Mouse (Mus musculus) forebrain, postnatal 0 days (tissue): Measurements from ENCODE around the gene Wfdc5. TPM values are rescaled to one million over a fixed set of nuclear protein-coding genes. Genes with fewer than 3 reads are reported as not detected.

ENCODE experiments used
- ATAC-seq: fragments of 200-750 bp; cut with Nextera tagmentation; 2 replicates; pipeline ENCODE4 v1.8.0; 2017; ENCODE audit warnings: mild to moderate bottlenecking, moderate library complexity
- DNase-seq: peaks from one replicate; pipeline ENCODE4 v3.0.0-alpha.2; 2015
- H3K27ac ChIP-seq: fragments of 300-500 bp; sonication (generic); 2 replicates; pipeline ENCODE4 v1.5.1; 2014; ENCODE audit warnings: low read depth, mild to moderate bottlenecking, antibody characterized with exemption, low read length, moderate library complexity, mixed read lengths
- H3K27me3 ChIP-seq: fragments of 300-500 bp; sonication (generic); 2 replicates; pipeline ENCODE4 v1.6.1; 2014; ENCODE audit warnings: mild to moderate bottlenecking, low read length, mixed read lengths; ENCODE audit not compliant: insufficient read depth
- H3K36me3 ChIP-seq: fragments of 300-500 bp; sonication (generic); 2 replicates; pipeline ENCODE4 v1.6.1; 2014; ENCODE audit warnings: mild to moderate bottlenecking, moderate library complexity; ENCODE audit not compliant: insufficient read depth
- H3K4me1 ChIP-seq: fragments of 300-500 bp; sonication (generic); 2 replicates; pipeline ENCODE4 v1.6.1; 2014; ENCODE audit warnings: antibody characterized with exemption; ENCODE audit not compliant: insufficient read depth
- H3K4me2 ChIP-seq: fragments of 300-500 bp; sonication (generic); 2 replicates; pipeline ENCODE4 v1.6.1; 2014; ENCODE audit warnings: low read depth, mild to moderate bottlenecking, moderate library complexity
- H3K4me3 ChIP-seq: fragments of 300-500 bp; sonication (generic); 2 replicates; pipeline ENCODE4 v1.5.1; 2014; ENCODE audit warnings: low read depth, low read length, mixed read lengths
- H3K9ac ChIP-seq: fragments of 300-500 bp; sonication (generic); 2 replicates; pipeline ENCODE4 v1.6.1; 2014; ENCODE audit warnings: mild to moderate bottlenecking
- H3K9me3 ChIP-seq: fragments of 300-500 bp; sonication (generic); 2 replicates; pipeline ENCODE4 v1.6.1; 2016; ENCODE audit warnings: low read length
- CTCF ChIP-seq: sonication (generic); IDR thresholded peaks from 2 replicates; pipeline ENCODE4 v1.5.1; 2016; ENCODE audit warnings: antibody characterized with exemption, control low read depth, low read depth
- WGBS: fragments of 180-500 bp; shearing (Covaris S2); extraction: QIAGEN DNeasy Blood & Tissue Kit; methylation state at CpG from one replicate; pipeline ENCODE4 v1.1.7; 2014; 5-methylcytosine and 5-hydroxymethylcytosine counted together
- polyA plus RNA-seq: library from polyadenylated mRNA; unstranded; fragments of >200 nt; fragmentation: Nextera tagmentation; extraction: Ambion mirVana; gene quantifications from 2 replicates; pipeline ENCODE4 v1.2.1, GENCODE M21; 2015
- total RNA-seq: library from RNA; depleted of rRNA; stranded (reverse); fragments of >200 nt; gene quantifications from 2 replicates; pipeline ENCODE4 v1.2.3, GENCODE M21; 2014

The Wfdc5 gene
- total and polyA plus RNA-seq, 2 experiments from 2014 or later, result not detected

- TF ChIP-seq CTCF, result no peak
- Histone ChIP-seq H3K27ac (no peak within 1 kb of the TSS), H3K4me3 (no peak within 1 kb of the TSS), H3K36me3 (no peaks in the 10 kb centered on the region), H3K27me3 (no peaks in the 10 kb centered on the region), H3K4me2 (no peak within 1 kb of the TSS), H3K9me3 (no peaks in the 10 kb centered on the region), H3K9ac (no peak within 1 kb of the TSS), H3K4me1 (no peaks in the 10 kb centered on the region)
- no peak for DNase-seq
- no peak for ATAC-seq
- WGBS, result 82% methylated on average over 20 of the region's 20 CpGs
Measured at GRCm38 (mm10) chr2:164199626-164200327, 17.2 kb upstream of the Wfdc5 start, which contains the start of gene Wfdc15a. Gene Wfdc15a (minus strand): TSS chr2:164200130.

GRCm38 (mm10) chr2:164196700-164196990 lies 14.1 kb upstream of the Wfdc5 start:
- Histone ChIP-seq H3K27ac (no peak overlapping the region), H3K4me2 (no peak overlapping the region), H3K36me3 (no peaks in the 10 kb centered on the region), H3K9me3 (no peaks in the 10 kb centered on the region), H3K9ac (no peak overlapping the region), H3K27me3 (no peaks in the 10 kb centered on the region), H3K4me1 (no peaks in the 10 kb centered on the region), H3K4me3 (no peak overlapping the region)
- ATAC-seq, result no peak
- DNase-seq, result no peak
- no peak for TF ChIP-seq CTCF
- WGBS, result 85% methylated on average over 5 of the region's 5 CpGs

DNA sequence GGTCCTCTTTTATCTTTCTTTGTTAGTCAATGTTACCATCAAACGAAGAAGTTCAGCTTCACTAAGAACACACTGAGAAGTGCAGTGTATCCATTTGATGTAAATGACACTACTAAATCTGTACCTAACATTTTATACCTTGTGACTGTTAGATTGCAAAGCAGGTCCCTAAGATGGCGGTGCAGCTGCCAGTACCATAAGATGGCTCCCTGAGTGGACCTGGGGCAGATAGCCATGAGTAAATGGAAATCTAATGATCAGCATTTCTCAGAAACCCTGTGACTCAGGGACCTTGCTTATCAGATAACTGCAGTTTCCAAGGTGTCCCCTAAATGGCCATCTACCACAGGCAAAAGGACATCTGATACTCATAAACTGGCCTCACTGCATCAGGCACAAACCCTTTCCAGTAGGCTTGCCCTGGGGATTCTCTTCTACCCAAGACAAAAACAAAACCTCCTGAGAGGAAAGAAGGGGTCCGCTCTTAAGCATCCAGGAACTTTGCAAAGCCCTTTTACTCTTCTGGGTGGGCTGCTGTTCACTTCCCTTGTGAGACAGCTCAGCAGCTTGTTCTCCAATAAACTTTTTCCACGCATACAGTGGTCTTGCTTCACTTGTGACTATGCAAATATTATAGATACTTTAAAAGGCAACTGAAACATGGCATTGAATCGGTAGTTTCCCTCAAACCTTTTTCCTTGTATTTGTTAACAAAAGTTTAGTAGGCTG lies 13.6 kb upstream of the Wfdc5 start:
- Histone ChIP-seq H3K36me3 (no peaks in the 10 kb centered on the region), H3K9ac (no peak overlapping the region), H3K4me2 (no peak overlapping the region), H3K4me1 (no peaks in the 10 kb centered on the region), H3K27ac (no peak overlapping the region), H3K27me3 (no peaks in the 10 kb centered on the region), H3K9me3 (no peaks in the 10 kb centered on the region), H3K4me3 (no peak overlapping the region)
- no peak for DNase-seq
- WGBS, result 95% methylated on average over 5 of the region's 5 CpGs
- ATAC-seq, result no peak
- no peak for TF ChIP-seq CTCF

DNA sequence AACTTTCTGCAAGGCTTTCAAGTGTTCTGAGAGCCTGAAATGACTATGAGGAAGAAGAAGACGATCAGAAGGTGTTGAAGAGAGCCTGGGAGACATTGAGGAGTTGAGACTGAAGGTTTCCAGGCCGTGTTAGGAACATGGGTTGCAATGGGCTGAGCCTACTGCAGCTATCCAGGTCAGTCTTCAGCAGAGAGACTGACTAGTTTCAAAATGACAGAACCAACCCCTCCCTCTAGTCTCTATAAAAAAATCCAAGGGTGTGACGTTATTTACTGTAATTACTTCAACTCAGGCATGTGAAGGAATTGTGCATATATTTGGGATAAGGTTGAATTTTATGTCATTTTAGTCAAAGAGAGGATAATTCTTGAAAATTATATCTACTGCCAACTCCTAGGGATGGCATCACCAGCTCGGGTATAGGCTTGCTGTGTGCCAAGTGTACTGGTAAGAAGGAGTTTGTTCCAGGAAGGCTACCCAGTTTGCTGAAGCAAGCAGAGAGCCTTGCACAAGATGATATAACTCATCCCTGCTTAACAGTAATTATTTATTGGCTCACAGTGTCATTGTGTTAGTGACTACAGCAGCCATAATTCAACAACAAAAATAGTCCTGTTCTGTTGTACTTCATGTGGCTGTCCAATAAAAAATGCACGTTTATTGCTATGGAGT lies 12.6 kb upstream of the Wfdc5 start:
- no peak overlapping the region for H3K4me3 ChIP-seq
- ATAC-seq (no peak), DNase-seq (no peak)
- no peaks in the 10 kb centered on the region for H3K9me3 ChIP-seq
- H3K9ac ChIP-seq, result no peak overlapping the region
- H3K4me2 ChIP-seq, result no peak overlapping the region
- H3K36me3 ChIP-seq, result no peaks in the 10 kb centered on the region
- WGBS, result 79% methylated on average over 5 of the region's 5 CpGs
- H3K27ac ChIP-seq, result no peak overlapping the region
- no peaks in the 10 kb centered on the region for H3K27me3 ChIP-seq
- H3K4me1 ChIP-seq, result no peaks in the 10 kb centered on the region
- no peak for TF ChIP-seq CTCF

GRCm38 (mm10) chr2:164192279-164192678 lies 9.7 kb upstream of the Wfdc5 start:
- H3K4me3 ChIP-seq, result no peak overlapping the region
- no peak overlapping the region for H3K27ac ChIP-seq
- no peak for ATAC-seq
- H3K36me3 ChIP-seq, result no peaks in the 10 kb centered on the region
- H3K9me3 ChIP-seq, result no peaks in the 10 kb centered on the region
- no peaks in the 10 kb centered on the region for H3K27me3 ChIP-seq
- no peaks in the 10 kb centered on the region for H3K4me1 ChIP-seq
- TF ChIP-seq CTCF, result no peak
- DNase-seq, result no peak
- no peak overlapping the region for H3K4me2 ChIP-seq
- no peak overlapping the region for H3K9ac ChIP-seq

GRCm38 (mm10) chr2:164190576-164190975 lies 8.0 kb upstream of the Wfdc5 start, which contains the start of gene Wfdc12:
Gene Wfdc12 (minus strand): TSS chr2:164190608.
- Histone ChIP-seq H3K4me1 (no peaks in the 10 kb centered on the region), H3K9me3 (no peaks in the 10 kb centered on the region), H3K27me3 (no peaks in the 10 kb centered on the region), H3K36me3 (no peaks in the 10 kb centered on the region), H3K4me3 (no peak within 1 kb of the TSS), H3K9ac (no peak within 1 kb of the TSS), H3K27ac (no peak within 1 kb of the TSS), H3K4me2 (no peak within 1 kb of the TSS)
- 80% methylated on average over 6 of the region's 6 CpGs for WGBS
- ATAC-seq (no peak), DNase-seq (no peak)
- no peak for TF ChIP-seq CTCF

- H3K9me3 ChIP-seq, result no peaks in the 10 kb centered on the region
Measured at GRCm38 (mm10) chr2:164188722-164189121, 6.2 kb upstream of the Wfdc5 start.

More at GRCm38 (mm10) chr2:164188722-164189121, 6.2 kb upstream of the Wfdc5 start:
- Histone ChIP-seq H3K4me1 (no peaks in the 10 kb centered on the region), H3K4me2 (no peak overlapping the region), H3K36me3 (no peaks in the 10 kb centered on the region), H3K27me3 (no peaks in the 10 kb centered on the region), H3K4me3 (no peak overlapping the region), H3K27ac (no peak overlapping the region), H3K9ac (no peak overlapping the region)
- ATAC-seq, result no peak
- peak; percentile 53 for TF ChIP-seq CTCF
- DNase-seq, result no peak
- 34% methylated on average over 5 of the region's 5 CpGs for WGBS
